Comparison of ENCODE assay signal across 8 mouse cellular contexts in the genomic region with DNA sequence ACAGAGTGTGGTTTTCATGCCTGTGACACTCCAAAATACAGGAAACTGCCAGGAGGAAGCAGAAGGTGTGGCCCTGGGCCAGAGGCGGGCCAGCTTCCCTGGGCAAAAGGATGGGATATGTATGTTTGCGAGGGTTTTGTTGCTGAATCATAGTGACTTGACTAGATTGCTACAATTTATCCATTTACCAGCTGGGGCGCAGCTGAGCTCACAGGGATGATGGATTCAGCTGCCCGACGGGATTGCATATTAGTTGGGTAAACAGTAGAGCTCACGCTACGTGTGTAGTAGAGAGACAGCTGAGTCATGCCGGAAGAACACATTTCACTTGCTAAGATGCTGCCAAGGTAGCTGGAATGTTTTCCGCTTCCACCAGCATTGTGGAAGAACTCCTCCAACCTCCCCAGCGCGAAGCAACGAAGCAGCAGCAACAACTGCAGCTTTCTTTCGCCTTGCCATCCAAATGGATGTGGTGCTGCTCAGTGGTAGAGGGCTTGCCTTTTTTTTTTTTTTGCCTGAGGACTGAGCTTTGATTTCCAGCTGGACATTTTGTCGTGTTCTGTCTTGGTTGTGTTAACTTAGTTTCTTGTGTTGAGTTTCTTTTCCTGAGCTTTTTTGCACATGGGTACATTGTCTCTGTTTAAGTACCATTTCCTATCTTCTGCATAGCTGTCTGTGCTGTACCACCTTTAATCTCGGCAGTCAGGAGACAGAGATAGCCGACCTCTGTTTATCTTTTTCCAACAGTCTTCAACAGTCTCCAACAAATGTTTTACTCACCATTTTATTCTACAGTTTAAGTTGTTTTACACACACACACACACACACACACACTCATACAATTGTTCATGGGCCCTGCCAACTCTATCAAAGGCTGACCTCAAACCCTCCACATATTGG. TPM values are rescaled to one million over a fixed set of nuclear protein-coding genes. Genes with fewer than 3 reads are reported as not detected.
DNase-seq lines count a peak whose midpoint lies in the region; ATAC-seq and TF ChIP-seq lines count a peak whose summit lies in the region.

A gene (minus strand): TSS at position 58 of the 900 bp plus-strand sequence.

- DNase-seq in CH12.LX (ENCODE audit: extremely low read depth), result no peak
- peak; percentile 88 for DNase-seq in adrenal gland, postnatal 14 days
- DNase-seq in kidney, postnatal 36 days, result peak; percentile 89 to 90
- DNase-seq in liver, embryonic 14.5 days (ENCODE audit: low read depth in 3 of 3, low spot score in 3 of 3), result peak; percentile 75 to 80 (median 77)
- DNase-seq in ovary, postnatal 10 days (ENCODE audit: low spot score), result peak; percentile 29
- no peak for DNase-seq in B cell, adult 2 months

- dilution Hi-C loops in CH12.LX (cut with MboI; ENCODE audit: extremely low pct_ligation_motif_present, extremely low pct_unique_long_range_greater_than_20kb, low sequenced_read_pairs), result no loop called here

- H3K27ac ChIP-seq in CH12.LX (ENCODE audit: insufficient read depth, low read depth), result peak within 1 kb of the TSS; percentile 85
- H3K27ac ChIP-seq in embryonic facial prominence, embryonic 15.5 days (replicated peaks), result peak within 1 kb of the TSS; percentile 55
- peak within 1 kb of the TSS; percentile 50 for H3K27ac ChIP-seq in heart, embryonic 15.5 days
- H3K27ac ChIP-seq in liver, embryonic 14.5 days, result peak within 1 kb of the TSS; percentile 96

- H3K9me3 ChIP-seq in CH12.LX (replicated peaks; ENCODE audit: low read length), result peaks cover 18% of the 10 kb centered on the region
- no peaks in the 10 kb centered on the region for H3K9me3 ChIP-seq in embryonic facial prominence, embryonic 15.5 days (replicated peaks)
- no peaks in the 10 kb centered on the region for H3K9me3 ChIP-seq in heart, embryonic 15.5 days (replicated peaks)
- no peaks in the 10 kb centered on the region for H3K9me3 ChIP-seq in liver, embryonic 14.5 days (ENCODE audit: control insufficient read depth, low read length)

- no peak for TF ChIP-seq RAD21 in CH12.LX (IDR thresholded peaks at IDR 0.05; ENCODE audit: low read depth, low read length)

- in situ Hi-C loops in CH12.LX (cut with MboI; ENCODE audit: low pct_ligation_motif_present, low pct_unique_long_range_greater_than_20kb, low sequenced_read_pairs), result no loop called here

- H3K36me3 ChIP-seq in CH12.LX (replicated peaks in 1 of 2; ENCODE audit: control insufficient read depth in 1 of 2, insufficient read depth in 1 of 2, low read length in 1 of 2), result no peaks in the 10 kb centered on the region
- no peaks in the 10 kb centered on the region for H3K36me3 ChIP-seq in embryonic facial prominence, embryonic 15.5 days
- no peaks in the 10 kb centered on the region for H3K36me3 ChIP-seq in heart, embryonic 15.5 days
- no peaks in the 10 kb centered on the region for H3K36me3 ChIP-seq in liver, embryonic 14.5 days (replicated peaks; ENCODE audit: control insufficient read depth, insufficient read depth, low read depth)

- H3K27me3 ChIP-seq in CH12.LX (replicated peaks), result no peaks in the 10 kb centered on the region
- no peaks in the 10 kb centered on the region for H3K27me3 ChIP-seq in embryonic facial prominence, embryonic 15.5 days
- H3K27me3 ChIP-seq in heart, embryonic 15.5 days, result no peaks in the 10 kb centered on the region
- no peaks in the 10 kb centered on the region for H3K27me3 ChIP-seq in liver, embryonic 14.5 days (ENCODE audit: control insufficient read depth, insufficient read depth, low read length)

- WGBS in embryonic facial prominence, embryonic 15.5 days, result 40% methylated on average over 16 of the region's 16 CpGs
- WGBS in heart, embryonic 15.5 days, result 38% methylated on average over 16 of the region's 16 CpGs
- WGBS in liver, embryonic 14.5 days (ENCODE audit: insufficient replicate concordance), result 43% methylated on average over 16 of the region's 16 CpGs

- TF ChIP-seq POLR2A in CH12.LX (IDR thresholded peaks at IDR 0.05; ENCODE audit: low read depth, low read length), result no peak

- no peak within 1 kb of the TSS for H3K4me3 ChIP-seq in CH12.LX (replicated peaks in 1 of 3; ENCODE audit: low read depth in 2 of 3, low read length in 2 of 3, poor library complexity in 1 of 3)
- H3K4me3 ChIP-seq in embryonic facial prominence, embryonic 15.5 days (replicated peaks), result no peak within 1 kb of the TSS
- peak within 1 kb of the TSS; percentile 12; the same call in 1 of the 2 replicates for H3K4me3 ChIP-seq in heart, embryonic 15.5 days
- peak within 1 kb of the TSS; percentile 27 to 32 for H3K4me3 ChIP-seq in liver, embryonic 14.5 days (ENCODE audit: insufficient read depth in 1 of 2, low read depth in 2 of 2, low read length in 2 of 2)

- peak; percentile 55 for ATAC-seq in embryonic facial prominence, embryonic 15.5 days (ENCODE audit: insufficient number of reproducible peaks, low FRiP score, low TSS enrichment, low read depth)
- peak; percentile 47; the same call in 1 of the 2 replicates for ATAC-seq in heart, embryonic 15.5 days (replicated peaks; ENCODE audit: insufficient number of reproducible peaks, insufficient read depth, low FRiP score, low read depth)
- ATAC-seq in liver, embryonic 14.5 days (ENCODE audit: insufficient read depth), result peak; percentile 80

- no peak for TF ChIP-seq EP300 in CH12.LX (IDR thresholded peaks at IDR 0.05; ENCODE audit: low read length)
- peak; percentile 86 for TF ChIP-seq EP300 in liver, embryonic 14.5 days (IDR thresholded peaks at IDR 0.05; ENCODE audit: low read depth)

- H3K4me1 ChIP-seq in CH12.LX (ENCODE audit: control insufficient read depth in 1 of 2, insufficient read depth in 2 of 2), result peaks cover 8 to 16% of the 10 kb centered on the region in 2 experiments; a peak in 3 of 4 replicates
- peaks cover 11% of the 10 kb centered on the region for H3K4me1 ChIP-seq in embryonic facial prominence, embryonic 15.5 days
- H3K4me1 ChIP-seq in heart, embryonic 15.5 days (replicated peaks), result peaks cover 11% of the 10 kb centered on the region
- peaks cover 25 to 42% of the 10 kb centered on the region in 2 experiments for H3K4me1 ChIP-seq in liver, embryonic 14.5 days (replicated peaks; ENCODE audit: control insufficient read depth in 2 of 2, insufficient read depth in 2 of 2, low read length in 1 of 2)

- TF ChIP-seq CTCF in CH12.LX (conservative IDR thresholded peaks at IDR 0.05 in 1 of 2, IDR thresholded peaks at IDR 0.05 in 1 of 2; ENCODE audit: low read depth in 2 of 2, low read length in 2 of 2), result no peak
- TF ChIP-seq CTCF in liver, embryonic 14.5 days (IDR thresholded peaks at IDR 0.05; ENCODE audit: low read depth), result peak; percentile 67

- no peaks in the 10 kb centered on the region for H3K79me2 ChIP-seq in CH12.LX (replicated peaks; ENCODE audit: control insufficient read depth, extremely low read depth, insufficient read depth, poor library complexity, severe bottlenecking)

- H3K4me2 ChIP-seq in CH12.LX (ENCODE audit: insufficient read depth, low read depth, poor library complexity, severe bottlenecking), result peak within 1 kb of the TSS; percentile 41; the same call in 1 of the 2 replicates
- peak within 1 kb of the TSS; percentile 35 for H3K4me2 ChIP-seq in embryonic facial prominence, embryonic 15.5 days (replicated peaks)
- peak within 1 kb of the TSS; percentile 45 for H3K4me2 ChIP-seq in heart, embryonic 15.5 days
- H3K4me2 ChIP-seq in liver, embryonic 14.5 days (ENCODE audit: low read depth), result peak within 1 kb of the TSS; percentile 70

- no peak within 1 kb of the TSS for H3K9ac ChIP-seq in CH12.LX (ENCODE audit: insufficient read depth, low read depth)
- H3K9ac ChIP-seq in embryonic facial prominence, embryonic 15.5 days, result no peak within 1 kb of the TSS
- H3K9ac ChIP-seq in heart, embryonic 15.5 days, result no peak within 1 kb of the TSS
- peak within 1 kb of the TSS; percentile 60 for H3K9ac ChIP-seq in liver, embryonic 14.5 days (replicated peaks)

TF ChIP-seq in CH12.LX, 34 proteins besides CTCF, POLR2A, EP300 and RAD21:
- 0 out of 2 replicates have a peak, but pooled peaks have one; percentile 12 for TF ChIP-seq UBTF (IDR thresholded peaks at IDR 0.05; ENCODE audit: low read depth, low read length)
- peak; percentile 54; the same call in 1 of the 2 replicates for TF ChIP-seq ZNF384 (IDR thresholded peaks at IDR 0.05; ENCODE audit: low read depth, low read length)
- no peak for TF ChIP-seq SMC3 (IDR thresholded peaks at IDR 0.05; ENCODE audit: low read depth, low read length)
- no peak for TF ChIP-seq CHD2 (IDR thresholded peaks at IDR 0.05; ENCODE audit: low read length)
- no peak for TF ChIP-seq ETS1 (conservative IDR thresholded peaks at IDR 0.05; ENCODE audit: low read depth, low read length)
- 0 out of 2 replicates have a peak, but pooled peaks have one; percentile 15 for TF ChIP-seq MAFK (IDR thresholded peaks at IDR 0.05; ENCODE audit: insufficient replicate concordance, low read length)
- TF ChIP-seq USF2 (conservative IDR thresholded peaks at IDR 0.05; ENCODE audit: low read depth, low read length), result no peak

RNA-seq across cellular contexts. Expression of the gene that starts here (rescaled TPM):
- total RNA-seq in CH12.LX (2012; rRNA removed), result 6.0 and 21.1 TPM in 2 replicates
- not detected in 2 replicates for total RNA-seq in CH12.LX (2014; rRNA removed)
- 1.4 and 2.4 TPM in 2 replicates for polyA plus RNA-seq in CH12.LX (2012; ENCODE audit: insufficient read length, low read depth)
- total RNA-seq in adrenal gland, postnatal 14 days (2021), result 62.4 and 76.7 TPM in 2 replicates
- 3.4 and 3.7 TPM in 2 replicates for polyA plus RNA-seq in embryonic facial prominence, embryonic 15.5 days (2015; fragmentation: Nextera tagmentation; extraction: Ambion mirVana)
- 9.2 and 11.1 TPM in 2 replicates for polyA plus RNA-seq in heart, embryonic 15.5 days (2015; fragmentation: Nextera tagmentation; extraction: Ambion mirVana)
- polyA plus RNA-seq in liver, embryonic 14.5 days (2012; rRNA removed), result 6.6 and 7.9 TPM in 2 replicates
- 6.9 and 7.3 TPM in 2 replicates for polyA plus RNA-seq in liver, embryonic 14.5 days (2014; fragmentation: Nextera tagmentation; extraction: Ambion mirVana)

Comparison
In these comparisons a context has a peak if more than half of its experiments do, and no peak if none do; other contexts are left out.
1. DNase-seq: peak in adrenal gland, postnatal 14 days (single experiment), kidney, postnatal 36 days (2 of 2), liver, embryonic 14.5 days (3 of 3) and ovary, postnatal 10 days (single experiment); none in CH12.LX (single experiment) and B cell, adult 2 months (0 of 2).
2. H3K4me3 ChIP-seq: peak in heart, embryonic 15.5 days (single experiment) and liver, embryonic 14.5 days (2 of 2); none in CH12.LX (0 of 3) and embryonic facial prominence, embryonic 15.5 days (single experiment).
3. Peak in every context shown above with its lines, with median percentiles within 50 percentile points of each other: H3K27ac ChIP-seq, H3K4me2 ChIP-seq and ATAC-seq.